Mouse (Mus musculus) stomach, embryonic 15.5 days (tissue): ENCODE results near the gene Arg2. TPM values are rescaled to one million over a fixed set of nuclear protein-coding genes. Genes with fewer than 3 reads are reported as not detected.

Source experiments
- polyA plus RNA-seq: library from polyadenylated mRNA; unstranded; fragments of >200 nt; fragmentation: Nextera tagmentation; extraction: Ambion mirVana; gene quantifications from 2 replicates; pipeline ENCODE4 v1.2.1, GENCODE M21; 2015

The Arg2 gene
- polyA plus RNA-seq, 1 experiment from 2014 or later = 1.2 TPM

Other genes starting within 250 kb of the Arg2 start
- 24.5 and 25.3 TPM in 2 replicates for gene Plek2, start 223.8 kb upstream of the Arg2 start, polyA plus RNA-seq
- gene Tmem229b, start 123.2 kb upstream of the Arg2 start, polyA plus RNA-seq = 6.1 and 6.5 TPM in 2 replicates
- 4.9 and 5.5 TPM in 2 replicates for gene Plekhh1, start 101.6 kb upstream of the Arg2 start, polyA plus RNA-seq
- gene Pigh, start 41.1 kb upstream of the Arg2 start, polyA plus RNA-seq = 31.7 and 33.0 TPM in 2 replicates
- gene Vti1b, start 41.9 kb downstream of the Arg2 start, polyA plus RNA-seq = 105 and 107 TPM in 2 replicates
- 26.4 and 27.0 TPM in 2 replicates for gene Rdh11, start 61.5 kb downstream of the Arg2 start, polyA plus RNA-seq
- 10.8 and 16.4 TPM in 2 replicates for gene Rdh12, start 78.1 kb downstream of the Arg2 start, polyA plus RNA-seq
- gene Zfyve26, start 165.5 kb downstream of the Arg2 start, polyA plus RNA-seq = 12.0 and 14.1 TPM in 2 replicates
- gene Rad51b, start 166.5 kb downstream of the Arg2 start, polyA plus RNA-seq = 8.3 and 8.7 TPM in 2 replicates